Mouse (Mus musculus): Measurements from ENCODE around the gene Cfap77. TPM values are rescaled to one million over a fixed set of nuclear protein-coding genes. Genes with fewer than 3 reads are reported as not detected.

Gene Cfap77
- polyA plus RNA-seq, 1 experiment: 0.25 TPM

GRCm38 (mm10) chr2:29031951-29032350, 22.9 kb downstream of the Cfap77 start:
- Histone ChIP-seq H3K27me3 (replicated peaks) (peaks cover 59% of the 10 kb centered on the region), H3K4me1 (no peaks in the 10 kb centered on the region; the same call in 1 of the 2 replicates), H3K36me3 (replicated peaks; ENCODE audit: low read length) (no peaks in the 10 kb centered on the region), H3K4me3 (replicated peaks) (no peak overlapping the region), H3K9me3 (0 out of 2 replicates have a peak, but pooled peaks cover 1% of the 10 kb centered on the region)
- TF ChIP-seq GATA1 (IDR thresholded peaks at IDR 0.05; ENCODE audit: borderline replicate concordance, low read length) (no peak), FLI1 (IDR thresholded peaks at IDR 0.05; ENCODE audit: low read length) (no peak)

GRCm38 (mm10) chr2:29030048-29030734, 24.7 kb downstream of the Cfap77 start:
- TF ChIP-seq GATA1 (IDR thresholded peaks at IDR 0.05; ENCODE audit: borderline replicate concordance, low read length) (no peak), FLI1 (IDR thresholded peaks at IDR 0.05; ENCODE audit: low read length) (no peak)
- Histone ChIP-seq H3K4me1 (no peaks in the 10 kb centered on the region; the same call in 1 of the 2 replicates), H3K36me3 (replicated peaks; ENCODE audit: low read length) (no peaks in the 10 kb centered on the region), H3K4me3 (replicated peaks) (no peak overlapping the region), H3K27me3 (replicated peaks) (peaks cover 58% of the 10 kb centered on the region), H3K9me3 (peaks cover 8% of the 10 kb centered on the region)

GRCm38 (mm10) chr2:29025284-29025683, 29.6 kb downstream of the Cfap77 start:
- Histone ChIP-seq H3K36me3 (replicated peaks; ENCODE audit: low read length) (no peaks in the 10 kb centered on the region), H3K9me3 (peaks cover 8% of the 10 kb centered on the region), H3K4me1 (no peaks in the 10 kb centered on the region; the same call in 1 of the 2 replicates), H3K4me3 (replicated peaks) (no peak overlapping the region), H3K27me3 (replicated peaks) (peaks cover 47% of the 10 kb centered on the region)
- no peak for TF ChIP-seq GATA1 (IDR thresholded peaks at IDR 0.05; ENCODE audit: borderline replicate concordance, low read length)
- no peak for TF ChIP-seq FLI1 (IDR thresholded peaks at IDR 0.05; ENCODE audit: low read length)

GRCm38 (mm10) chr2:29023001-29023400, 31.9 kb downstream of the Cfap77 start:
- no peaks in the 10 kb centered on the region for H3K4me1 ChIP-seq
- H3K36me3 ChIP-seq (replicated peaks; ENCODE audit: low read length): no peaks in the 10 kb centered on the region
- no peak for TF ChIP-seq GATA1 (IDR thresholded peaks at IDR 0.05; ENCODE audit: borderline replicate concordance, low read length)
- no peak for TF ChIP-seq FLI1 (IDR thresholded peaks at IDR 0.05; ENCODE audit: low read length)
- no peak overlapping the region for H3K4me3 ChIP-seq (replicated peaks)
- peaks cover 8% of the 10 kb centered on the region for H3K9me3 ChIP-seq
- peaks cover 48% of the 10 kb centered on the region for H3K27me3 ChIP-seq (replicated peaks)

GRCm38 (mm10) chr2:29021025-29021424, 33.8 kb downstream of the Cfap77 start:
- no peaks in the 10 kb centered on the region for H3K9me3 ChIP-seq
- H3K36me3 ChIP-seq (replicated peaks; ENCODE audit: low read length): no peaks in the 10 kb centered on the region
- peaks cover 11% of the 10 kb centered on the region for H3K4me1 ChIP-seq
- H3K4me3 ChIP-seq (replicated peaks): no peak overlapping the region
- H3K27me3 ChIP-seq (replicated peaks): peaks cover 57% of the 10 kb centered on the region
- TF ChIP-seq FLI1 (IDR thresholded peaks at IDR 0.05; ENCODE audit: low read length) (no peak), GATA1 (IDR thresholded peaks at IDR 0.05; ENCODE audit: borderline replicate concordance, low read length) (no peak)

GRCm38 (mm10) chr2:29018680-29019079, 36.2 kb downstream of the Cfap77 start:
- TF ChIP-seq GATA1 (IDR thresholded peaks at IDR 0.05; ENCODE audit: borderline replicate concordance, low read length) (no peak), FLI1 (IDR thresholded peaks at IDR 0.05; ENCODE audit: low read length) (no peak)
- Histone ChIP-seq H3K36me3 (replicated peaks; ENCODE audit: low read length) (no peaks in the 10 kb centered on the region), H3K27me3 (replicated peaks) (peaks cover 61% of the 10 kb centered on the region), H3K4me1 (peaks cover 13% of the 10 kb centered on the region), H3K4me3 (replicated peaks) (no peak overlapping the region), H3K9me3 (no peaks in the 10 kb centered on the region)

- H3K9me3 ChIP-seq: no peaks in the 10 kb centered on the region
- TF ChIP-seq FLI1 (IDR thresholded peaks at IDR 0.05; ENCODE audit: low read length) (no peak), GATA1 (IDR thresholded peaks at IDR 0.05; ENCODE audit: borderline replicate concordance, low read length) (no peak)
- H3K4me1 ChIP-seq: peaks cover 13% of the 10 kb centered on the region
- H3K27me3 ChIP-seq (replicated peaks): peaks cover 64% of the 10 kb centered on the region
- H3K4me3 ChIP-seq (replicated peaks): no peak overlapping the region
- H3K36me3 ChIP-seq (replicated peaks; ENCODE audit: low read length): no peaks in the 10 kb centered on the region
These were observed 38.0 kb downstream of the Cfap77 start for GRCm38 (mm10) chr2:29016599-29017587.

GRCm38 (mm10) chr2:29012523-29012922, 42.3 kb downstream of the Cfap77 start:
- peaks cover 78% of the 10 kb centered on the region for H3K27me3 ChIP-seq (replicated peaks)
- H3K36me3 ChIP-seq (replicated peaks; ENCODE audit: low read length): no peaks in the 10 kb centered on the region
- H3K9me3 ChIP-seq: no peaks in the 10 kb centered on the region
- H3K4me3 ChIP-seq (replicated peaks): no peak overlapping the region
- H3K4me1 ChIP-seq: peaks cover 13% of the 10 kb centered on the region
- TF ChIP-seq GATA1 (IDR thresholded peaks at IDR 0.05; ENCODE audit: borderline replicate concordance, low read length): no peak
- no peak for TF ChIP-seq FLI1 (IDR thresholded peaks at IDR 0.05; ENCODE audit: low read length)

- Histone ChIP-seq H3K4me1 (peaks cover 2% of the 10 kb centered on the region; the same call in 1 of the 2 replicates), H3K4me3 (replicated peaks) (no peak overlapping the region), H3K36me3 (replicated peaks; ENCODE audit: low read length) (no peaks in the 10 kb centered on the region), H3K9me3 (no peaks in the 10 kb centered on the region), H3K27me3 (replicated peaks) (peaks cover 81% of the 10 kb centered on the region)
- TF ChIP-seq FLI1 (IDR thresholded peaks at IDR 0.05; ENCODE audit: low read length) (no peak), GATA1 (IDR thresholded peaks at IDR 0.05; ENCODE audit: borderline replicate concordance, low read length) (no peak)
These were observed 47.2 kb downstream of the Cfap77 start for GRCm38 (mm10) chr2:29007656-29008055.

Measured in megakaryocyte, embryonic 14.5 days (primary cell).